Mouse (Mus musculus) CD4-positive helper T cell, adult 2 months (primary cell): Measurements from ENCODE around the gene Kcnf1.
"Not testable (repeated sequence)": the region's sequence is repeated elsewhere in the genome, so short reads cannot be mapped to it uniquely, and the experiment has no call there.

ENCODE experiments used
- DNase-seq: peaks from one replicate; pipeline ENCODE4 v3.0.0-alpha.2; 2012; ENCODE audit warnings: low read depth, missing footprints, low spot score

The Kcnf1 gene

DNA sequence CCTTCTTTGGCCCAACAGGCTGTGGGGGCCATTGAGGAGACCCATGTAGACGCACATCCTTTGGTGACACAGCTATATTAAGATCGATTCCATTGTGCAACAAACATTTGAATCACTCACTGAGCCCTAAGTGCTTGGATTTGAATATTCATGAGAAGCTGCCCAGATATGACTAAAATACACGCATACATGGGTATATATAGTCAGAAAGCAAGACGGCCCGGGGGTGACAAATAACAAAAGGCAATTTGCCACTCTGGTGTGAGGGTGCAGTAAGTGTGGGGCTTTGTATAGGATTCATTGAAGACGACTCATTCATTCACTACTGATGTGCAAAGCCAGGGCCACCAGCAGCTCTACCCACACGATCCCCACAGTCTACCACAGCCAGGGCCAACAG is 17.1 kb downstream of the Kcnf1 start:
- DNase-seq: no peak

DNA sequence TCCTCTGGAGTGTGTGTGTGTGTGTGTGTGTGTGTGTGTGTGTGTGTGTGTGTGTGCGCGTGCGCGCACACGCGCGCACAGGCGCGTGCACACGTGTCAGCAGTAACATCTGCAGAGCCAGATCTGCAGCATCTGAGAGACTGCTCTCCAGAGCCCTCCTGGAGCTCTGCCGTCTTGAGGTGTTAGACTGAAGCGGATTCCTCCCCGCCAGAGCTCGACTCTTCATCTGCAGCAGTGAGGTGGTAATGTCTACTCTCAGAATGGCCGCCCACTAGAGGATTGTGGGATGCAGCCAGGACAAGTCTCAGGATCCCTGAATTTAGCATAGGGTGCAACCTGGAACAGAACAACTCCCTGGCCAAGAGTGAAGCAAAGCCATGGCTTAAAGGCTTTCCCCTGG is 19.1 kb downstream of the Kcnf1 start:
- DNase-seq: no peak

DNA sequence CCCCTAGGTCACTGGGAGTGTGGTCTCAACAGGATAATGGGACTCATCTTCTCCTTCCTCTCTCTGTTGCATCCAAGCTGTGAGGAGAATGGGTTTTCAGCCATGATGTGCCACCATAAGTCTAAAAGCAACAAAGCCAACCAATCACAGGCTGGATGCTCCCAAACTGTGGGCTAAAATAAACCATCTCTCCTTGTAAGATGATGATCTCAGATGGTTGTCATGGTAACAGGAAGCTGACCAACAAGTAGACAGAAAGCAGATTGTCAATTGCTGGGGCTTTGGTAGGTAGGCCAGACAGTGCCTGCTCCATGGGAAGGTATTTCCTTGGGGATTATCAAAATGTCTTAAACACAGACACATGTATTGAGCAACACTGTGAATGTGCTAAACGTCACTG is 20.9 kb downstream of the Kcnf1 start:
- no peak for DNase-seq

DNA sequence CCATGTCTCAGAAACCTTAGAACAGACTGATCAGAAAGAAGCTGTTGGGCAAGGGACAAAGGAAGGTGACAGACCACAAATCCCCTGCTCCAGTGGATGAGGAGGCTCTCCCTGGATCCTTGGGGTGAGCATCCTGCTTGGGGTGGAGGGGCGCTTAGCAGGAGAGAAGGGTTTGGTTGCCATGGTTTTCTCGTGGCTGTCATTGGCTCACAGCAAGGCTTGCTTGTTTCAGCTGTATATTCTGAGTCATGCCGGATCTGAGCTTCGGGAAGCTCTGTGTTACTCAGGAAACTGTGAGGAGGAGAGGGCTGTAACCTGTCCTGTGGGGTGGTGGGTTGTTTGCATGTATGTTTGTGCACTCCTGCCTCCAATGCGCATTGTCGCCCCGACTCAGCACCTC is 23.8 kb downstream of the Kcnf1 start:
- no peak for DNase-seq

DNA sequence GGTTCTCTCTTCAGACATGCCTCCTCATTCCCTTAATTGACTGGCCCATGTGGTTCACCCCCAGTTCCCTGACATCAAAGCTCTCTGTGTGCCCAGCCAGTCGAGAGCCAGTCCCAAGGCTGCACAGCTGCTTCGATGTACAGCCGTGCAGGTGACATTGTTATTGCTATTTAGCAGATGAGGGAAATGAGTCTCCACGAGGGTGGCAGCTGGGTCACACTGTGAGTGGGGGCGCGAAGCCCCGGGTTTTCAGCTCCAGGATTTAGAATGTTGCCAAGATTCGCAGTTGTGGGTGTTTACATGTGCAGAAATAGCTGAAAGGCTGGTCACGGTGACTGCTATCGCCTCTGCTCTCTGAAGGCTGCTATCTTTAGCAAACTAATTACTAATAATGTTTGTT is 27.8 kb downstream of the Kcnf1 start:
- DNase-seq: no peak

DNA sequence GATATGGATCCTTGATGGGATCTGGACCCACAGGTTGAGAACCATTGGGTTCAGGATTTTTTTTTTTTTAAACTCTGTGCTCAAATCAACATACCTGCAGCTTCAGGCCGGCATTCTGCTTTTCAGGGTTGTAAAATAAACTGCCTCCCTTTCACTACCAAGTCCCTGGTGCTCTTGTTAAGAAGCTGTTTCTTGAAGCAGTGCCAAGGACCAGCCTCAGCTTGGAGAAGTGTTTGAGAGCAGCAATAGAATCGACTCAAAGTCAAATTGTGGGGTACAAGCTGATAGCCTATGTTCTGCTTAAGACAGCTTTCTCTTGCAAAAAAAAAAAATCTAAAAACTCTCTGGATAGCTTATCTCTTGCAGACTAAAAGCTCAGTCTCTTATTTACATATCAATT is 34.9 kb downstream of the Kcnf1 start:
- no peak for DNase-seq

DNA sequence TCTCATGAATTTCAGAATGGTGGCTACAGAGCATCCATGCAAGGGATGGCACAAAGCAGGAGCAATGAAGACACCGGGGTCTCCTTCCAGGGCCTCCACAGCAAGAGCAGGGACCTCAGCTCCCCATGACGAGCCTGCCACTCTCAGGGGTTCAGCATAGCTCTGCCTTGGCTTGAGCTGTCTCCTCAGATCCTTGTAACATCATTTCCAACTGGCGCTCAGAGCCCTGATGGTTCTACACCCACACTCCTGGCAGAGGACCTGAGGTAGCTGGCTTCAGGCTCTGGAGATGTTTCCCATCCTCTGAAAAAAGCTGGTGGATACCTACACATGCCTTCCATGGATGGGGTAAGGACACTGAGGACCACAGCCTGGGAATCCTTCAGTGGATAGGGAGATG is 36.3 kb downstream of the Kcnf1 start:
- no peak for DNase-seq

DNA sequence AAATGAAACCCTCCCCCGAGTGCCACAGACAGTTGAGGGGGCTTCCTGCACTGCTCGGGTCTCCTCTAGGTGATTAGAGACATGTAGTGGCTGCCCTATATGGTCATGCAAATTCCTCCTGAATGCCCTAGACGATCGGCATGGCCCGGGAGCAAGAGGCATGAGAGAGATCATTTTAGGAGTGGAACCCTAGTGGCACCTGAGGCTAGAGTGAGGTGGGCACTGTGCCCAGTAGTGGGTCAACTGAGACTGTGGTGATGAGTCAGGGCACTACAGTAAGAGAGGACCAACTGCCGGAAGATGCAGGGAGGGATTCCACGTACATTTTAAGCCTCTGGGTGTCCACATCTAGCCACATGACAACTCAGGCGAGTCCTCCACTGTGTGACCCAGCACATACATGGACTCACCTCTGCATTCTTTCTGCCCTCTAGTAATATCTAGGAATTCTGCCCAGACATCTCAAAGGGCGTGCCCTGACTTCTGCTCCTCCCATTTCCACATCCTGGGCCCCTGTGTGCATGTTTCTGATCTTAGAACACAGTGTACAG is 42.1 kb downstream of the Kcnf1 start:
- DNase-seq: no peak

DNA sequence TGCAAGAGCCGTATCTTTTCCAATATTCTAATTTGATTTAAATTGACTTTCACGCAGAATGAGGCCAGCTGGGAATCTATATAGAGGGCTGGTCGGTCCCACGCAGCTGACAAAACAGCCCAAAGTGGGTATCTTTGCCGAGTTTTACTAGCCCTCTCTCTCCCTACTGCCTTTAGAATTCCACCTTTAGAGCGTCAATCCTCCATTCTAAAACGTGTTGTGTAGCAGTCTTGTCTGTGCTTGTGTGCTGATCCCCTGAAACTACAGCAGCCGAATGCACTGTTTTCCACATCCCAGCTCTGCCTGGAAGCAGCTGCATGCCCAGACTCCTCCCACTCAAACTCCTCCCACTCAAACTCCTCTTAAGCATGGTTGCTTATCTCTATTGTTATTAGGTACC is 44.4 kb downstream of the Kcnf1 start:
- DNase-seq: no peak

DNA sequence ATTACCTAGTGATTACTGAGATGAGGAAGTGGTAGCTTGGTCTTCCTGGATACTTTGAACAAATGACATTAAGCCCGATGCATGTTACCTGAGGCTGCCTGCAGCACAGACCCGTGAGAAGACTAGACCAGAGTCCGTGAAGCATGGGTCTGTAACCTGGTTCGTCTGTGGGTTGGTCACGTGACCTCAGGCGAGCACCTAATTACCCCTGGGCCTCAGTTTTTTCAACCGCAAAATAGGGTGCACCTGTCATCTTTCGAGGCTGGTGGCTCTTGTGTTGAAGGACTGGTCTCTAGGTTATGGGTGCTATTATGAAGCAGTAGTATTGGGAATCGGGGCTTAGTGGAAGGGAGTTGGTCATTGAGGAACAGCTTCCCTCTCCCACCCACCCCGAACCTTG is 45.1 kb downstream of the Kcnf1 start:
- no peak for DNase-seq

DNA sequence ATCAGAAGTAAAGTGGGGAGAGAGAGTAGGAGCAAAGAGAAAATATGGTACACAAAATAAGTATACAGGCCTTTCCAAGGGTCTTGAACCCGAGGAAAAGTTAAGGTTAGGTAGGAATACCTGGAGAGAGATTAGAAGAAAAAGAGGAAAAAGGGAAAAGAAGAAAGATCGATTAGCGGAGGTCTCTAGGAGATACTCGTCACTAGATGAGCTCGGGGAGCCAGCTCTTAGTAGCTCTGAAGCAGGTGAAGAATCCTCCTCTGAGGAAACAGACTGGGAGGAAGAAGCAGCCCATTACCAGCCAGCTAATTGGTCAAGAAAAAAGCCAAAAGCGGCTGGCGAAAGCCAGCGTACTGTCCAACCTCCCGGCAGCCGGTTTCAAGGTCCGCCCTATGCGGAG is 53.8 kb downstream of the Kcnf1 start:
- DNase-seq: not testable (repeated sequence)
